Mouse (Mus musculus) B cell, adult 2 months (primary cell): Measurements from ENCODE around the gene Lrrn4cl.
"Not testable (repeated sequence)": the region's sequence is repeated elsewhere in the genome, so short reads cannot be mapped to it uniquely, and the experiment has no call there.

Source experiments
- DNase-seq, 2 experiments: peaks; one replicate each; pipeline ENCODE4 v3.0.0; 2022

Lrrn4cl gene

GRCm38 (mm10) chr19:8886916-8887584 is 36.5 kb downstream of the Lrrn4cl start:
- DNase-seq, result no peak

DNA sequence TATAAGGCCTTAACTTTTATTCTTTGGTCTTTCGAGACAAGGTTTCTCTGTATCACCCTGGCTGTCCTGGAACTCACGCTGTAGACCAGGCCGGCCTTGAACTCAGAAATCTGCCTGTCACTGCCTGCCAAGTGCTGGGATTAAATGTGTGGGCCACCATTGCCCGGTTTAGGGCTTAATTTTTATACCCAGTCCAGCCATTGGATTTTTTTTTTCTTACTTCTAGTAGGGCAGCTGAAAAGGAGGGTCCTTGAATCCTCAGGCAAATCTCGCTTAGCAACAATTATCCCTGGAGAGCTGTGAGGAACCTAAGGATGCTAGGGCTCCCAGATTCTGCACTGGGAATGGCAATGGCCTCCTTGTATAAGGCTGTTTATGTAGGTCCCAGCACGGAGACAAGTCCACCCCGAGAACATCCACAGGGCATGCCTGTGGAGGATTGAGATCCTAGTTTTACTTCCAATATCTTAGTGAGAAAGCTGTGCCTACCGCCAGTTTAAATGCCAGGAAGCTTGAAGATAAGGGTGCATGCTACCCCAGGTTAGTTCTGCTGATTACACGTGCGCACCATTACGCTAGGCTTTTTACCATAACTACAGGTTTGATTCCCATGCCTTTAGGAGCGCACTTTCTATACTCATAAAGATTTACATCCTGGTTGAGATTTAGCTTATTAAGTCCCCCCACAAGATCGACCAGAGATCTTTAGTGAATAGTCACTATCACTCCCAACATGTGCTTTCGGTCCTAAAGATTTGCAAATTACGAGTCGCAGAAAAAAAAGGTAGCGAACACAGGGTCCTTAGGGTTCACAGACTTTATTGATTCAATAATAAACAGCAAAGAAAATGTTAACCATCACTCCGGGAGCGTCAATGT is 37.3 kb downstream of the Lrrn4cl start:
- DNase-seq, result no peak

- DNase-seq, result peak; percentile 94 to 95
Measured at GRCm38 (mm10) chr19:8888511-8889385, 38.2 kb downstream of the Lrrn4cl start, which contains the start of the genes 1810009A15Rik and Gm49416. TSS of gene 1810009A15Rik (plus strand) at chr19:8888853. TSS of gene Gm49416 (plus strand) at chr19:8888926.

- peak; percentile 87 to 88 for DNase-seq
Measured at GRCm38 (mm10) chr19:8892829-8893766, 42.5 kb downstream of the Lrrn4cl start, which contains the start of gene Ints5. TSS of gene Ints5 (plus strand) at chr19:8893005.

DNA sequence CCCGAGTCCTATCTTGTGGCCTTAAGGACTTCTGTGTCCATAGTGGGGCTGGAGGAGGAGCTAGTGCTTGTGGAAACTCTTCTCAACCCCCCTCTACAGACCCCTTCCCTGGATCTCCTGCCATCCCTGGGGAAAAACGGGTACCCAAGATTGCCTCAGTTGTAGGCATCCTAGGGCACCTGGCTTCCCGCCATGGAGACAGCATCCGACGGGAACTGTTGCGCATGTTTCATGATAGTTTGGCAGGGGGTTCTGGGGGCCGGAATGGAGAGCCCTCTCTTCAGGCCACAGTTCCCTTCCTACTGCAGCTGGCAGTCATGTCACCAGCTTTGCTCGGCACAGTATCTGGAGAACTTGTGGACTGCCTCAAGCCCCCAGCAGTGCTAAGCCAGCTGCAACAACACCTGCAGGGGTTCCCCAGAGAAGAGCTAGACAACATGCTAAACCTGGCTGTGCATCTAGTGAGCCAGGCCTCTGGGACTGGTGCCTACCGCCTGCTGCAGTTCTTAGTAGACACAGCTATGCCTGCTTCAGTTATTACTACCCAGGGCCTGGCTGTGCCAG is 44.9 kb downstream of the Lrrn4cl start:
- no peak for DNase-seq

DNA sequence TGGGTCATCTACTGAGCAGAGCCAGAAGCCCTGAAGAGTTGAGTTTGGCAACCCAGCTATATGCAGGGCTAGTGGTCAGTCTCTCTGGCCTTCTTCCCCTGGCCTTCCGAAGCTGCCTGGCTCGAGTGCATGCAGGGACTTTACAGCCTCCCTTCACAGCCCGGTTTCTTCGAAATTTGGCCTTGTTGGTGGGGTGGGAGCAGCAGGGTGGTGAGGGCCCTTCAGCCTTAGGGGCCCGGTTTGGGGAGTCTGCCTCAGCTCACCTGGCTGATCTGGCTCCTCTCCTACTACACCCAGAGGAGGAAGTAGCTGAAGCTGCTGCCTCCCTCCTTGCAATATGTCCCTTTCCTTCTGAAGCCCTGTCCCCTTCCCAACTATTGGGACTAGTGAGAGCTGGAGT is 45.7 kb downstream of the Lrrn4cl start:
- DNase-seq, result not testable (repeated sequence)

GRCm38 (mm10) chr19:8897211-8897864 is 46.8 kb downstream of the Lrrn4cl start:
- not testable (repeated sequence) for DNase-seq

GRCm38 (mm10) chr19:8897865-8898495 is 47.4 kb downstream of the Lrrn4cl start, which contains the start of gene Ganab:
TSS of gene Ganab (plus strand) at chr19:8898071.
- DNase-seq, result peak; percentile 96

GRCm38 (mm10) chr19:8898576-8898975 is 48.0 kb downstream of the Lrrn4cl start:
- peak in 1 of 2 experiments; percentile 14 for DNase-seq

DNA sequence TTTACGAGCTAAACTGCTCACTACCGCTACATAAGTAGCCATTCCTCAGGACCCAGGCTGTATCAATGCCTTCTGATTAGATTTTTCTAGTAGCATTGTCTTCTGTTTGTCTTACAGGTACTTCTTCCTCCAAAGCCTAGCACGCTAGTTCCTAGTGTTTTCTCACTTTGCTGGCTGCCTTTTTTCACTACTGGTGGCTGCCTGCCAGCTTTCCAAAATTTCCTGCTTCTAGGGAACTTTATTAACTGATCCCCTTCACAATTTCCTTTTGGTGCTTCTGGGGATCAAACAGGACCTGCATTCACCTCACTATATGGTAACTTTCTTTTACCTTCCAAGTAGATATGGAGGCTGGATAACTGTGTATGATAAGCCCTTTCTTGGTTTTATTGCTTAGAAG is 48.5 kb downstream of the Lrrn4cl start:
- DNase-seq, result no peak

DNA sequence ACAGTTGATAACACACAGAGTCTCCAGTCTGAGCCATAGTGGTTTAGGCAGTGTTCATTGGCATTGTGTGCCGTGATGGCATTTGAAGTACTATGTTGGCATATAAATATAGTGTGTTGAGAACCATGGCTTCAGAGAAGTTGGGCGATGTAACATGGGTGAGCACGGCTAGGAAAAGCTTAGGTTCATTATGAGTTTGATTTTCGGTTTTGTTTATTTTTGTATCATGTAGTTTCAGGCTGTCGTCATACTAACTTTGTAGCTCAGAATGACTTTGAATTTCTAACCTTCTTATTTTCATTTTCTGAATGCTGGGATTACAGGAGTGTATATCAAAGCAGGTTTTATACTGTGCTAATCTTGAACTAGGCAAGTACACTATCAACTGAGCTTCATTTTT is 52.8 kb downstream of the Lrrn4cl start:
- DNase-seq, result no peak
